Mouse (Mus musculus) heart, embryonic 12.5 days (tissue): ENCODE results near the gene Dnajc4. TPM values are rescaled to one million over a fixed set of nuclear protein-coding genes. Genes with fewer than 3 reads are reported as not detected.

Experiments used
- ATAC-seq: fragments of 200-750 bp; cut with Nextera tagmentation; 2 replicates; pipeline ENCODE4 v1.8.0; 2017; ENCODE audit warnings: moderate TSS enrichment, moderate library complexity; ENCODE audit not compliant: insufficient number of reproducible peaks, low FRiP score
- H3K27ac ChIP-seq: fragments of 300-500 bp; sonication (generic); 2 replicates; pipeline ENCODE4 v1.5.1; 2016; ENCODE audit warnings: mild to moderate bottlenecking, moderate library complexity; ENCODE audit not compliant: poor library complexity, severe bottlenecking
- H3K27me3 ChIP-seq: fragments of 300-500 bp; sonication (generic); replicated peaks from 2 replicates; pipeline ENCODE4 v1.6.1; 2016; ENCODE audit warnings: mild to moderate bottlenecking, moderate library complexity
- H3K36me3 ChIP-seq: fragments of 300-500 bp; sonication (generic); 2 replicates; pipeline ENCODE4 v1.6.1; 2016; ENCODE audit warnings: mild to moderate bottlenecking, moderate library complexity
- H3K4me1 ChIP-seq: fragments of 300-500 bp; sonication (generic); replicated peaks from 2 replicates; pipeline ENCODE4 v1.6.1; 2016; ENCODE audit warnings: mild to moderate bottlenecking
- H3K4me2 ChIP-seq: fragments of 300-500 bp; sonication (generic); 2 replicates; pipeline ENCODE4 v1.6.1; 2016; ENCODE audit warnings: mild to moderate bottlenecking, moderate library complexity
- H3K4me3 ChIP-seq: fragments of 300-500 bp; sonication (generic); 2 replicates; pipeline ENCODE4 v1.5.1; 2016; ENCODE audit warnings: mild to moderate bottlenecking
- H3K9ac ChIP-seq: fragments of 300-500 bp; sonication (generic); 2 replicates; pipeline ENCODE4 v1.6.1; 2016; ENCODE audit warnings: mild to moderate bottlenecking, moderate library complexity
- H3K9me3 ChIP-seq: fragments of 300-500 bp; sonication (generic); replicated peaks from 2 replicates; pipeline ENCODE4 v1.6.1; 2016; ENCODE audit warnings: mild to moderate bottlenecking, moderate library complexity
- WGBS: fragments of 180-500 bp; shearing (Covaris S2); methylation state at CpG from one replicate; pipeline ENCODE4 v1.1.7; 2016; 5-methylcytosine and 5-hydroxymethylcytosine counted together
- polyA plus RNA-seq: library from polyadenylated mRNA; unstranded; fragments of >200 nt; fragmentation: Nextera tagmentation; extraction: Ambion mirVana; gene quantifications from 2 replicates; pipeline ENCODE4 v1.2.1, GENCODE M21; 2016

Gene Dnajc4
- polyA plus RNA-seq, 1 experiment from 2014 or later, result 32.7 TPM

GRCm38 (mm10) chr19:6973581-6974190 lies 18.7 kb downstream of the Dnajc4 start:
- 38% methylated on average over 12 of the region's 12 CpGs for WGBS
- Histone ChIP-seq H3K4me2 (peak overlapping the region; percentile 92), H3K4me1 (peaks cover 65% of the 10 kb centered on the region), H3K9ac (peak overlapping the region; percentile 66), H3K36me3 (peaks cover 21% of the 10 kb centered on the region), H3K27me3 (no peaks in the 10 kb centered on the region), H3K4me3 (peak overlapping the region; percentile 86), H3K9me3 (no peaks in the 10 kb centered on the region), H3K27ac (no peak overlapping the region)
- ATAC-seq, result no peak

- no peak for ATAC-seq
- WGBS, result 80% methylated on average over 13 of the region's 13 CpGs
- Histone ChIP-seq H3K9me3 (no peaks in the 10 kb centered on the region), H3K36me3 (peaks cover 8% of the 10 kb centered on the region), H3K4me3 (no peak overlapping the region), H3K9ac (no peak overlapping the region), H3K4me1 (peaks cover 62% of the 10 kb centered on the region), H3K27me3 (no peaks in the 10 kb centered on the region), H3K27ac (no peak overlapping the region), H3K4me2 (no peak overlapping the region)
Measured at GRCm38 (mm10) chr19:6972247-6972917, 20.0 kb downstream of the Dnajc4 start.

GRCm38 (mm10) chr19:6971644-6972043 lies 20.7 kb downstream of the Dnajc4 start:
- Histone ChIP-seq H3K4me1 (peaks cover 56% of the 10 kb centered on the region), H3K36me3 (peaks cover 3% of the 10 kb centered on the region), H3K27ac (peak overlapping the region; percentile 65; the same call in 1 of the 2 replicates), H3K9ac (peak overlapping the region; percentile 27; the same call in 1 of the 2 replicates), H3K9me3 (no peaks in the 10 kb centered on the region), H3K4me2 (0 out of 2 replicates have a peak overlapping the region, but pooled peaks have one; percentile 81), H3K4me3 (no peak overlapping the region), H3K27me3 (no peaks in the 10 kb centered on the region)
- ATAC-seq, result no peak
- 41% methylated on average over 6 of the region's 6 CpGs for WGBS

GRCm38 (mm10) chr19:6970460-6971085 lies 21.8 kb downstream of the Dnajc4 start:
- peak overlapping the region; percentile 81 for H3K4me2 ChIP-seq
- H3K9ac ChIP-seq, result peak overlapping the region; percentile 30
- no peak for ATAC-seq
- H3K27ac ChIP-seq, result peak overlapping the region; percentile 65
- H3K36me3 ChIP-seq, result peaks cover 12% of the 10 kb centered on the region
- H3K9me3 ChIP-seq, result no peaks in the 10 kb centered on the region
- 21% methylated on average over 11 of the region's 11 CpGs for WGBS
- peaks cover 46% of the 10 kb centered on the region for H3K4me1 ChIP-seq
- peak overlapping the region; percentile 63; the same call in 1 of the 2 replicates for H3K4me3 ChIP-seq
- no peaks in the 10 kb centered on the region for H3K27me3 ChIP-seq

GRCm38 (mm10) chr19:6969665-6970381 lies 22.5 kb downstream of the Dnajc4 start:
- Histone ChIP-seq H3K4me2 (peak overlapping the region; percentile 81), H3K4me3 (peak overlapping the region; percentile 63), H3K9ac (peak overlapping the region; percentile 77), H3K9me3 (no peaks in the 10 kb centered on the region), H3K27me3 (no peaks in the 10 kb centered on the region), H3K36me3 (peaks cover 19% of the 10 kb centered on the region), H3K27ac (peak overlapping the region; percentile 65; the same call in 1 of the 2 replicates), H3K4me1 (peaks cover 46% of the 10 kb centered on the region)
- WGBS, result under 1% methylated on average over 55 of the region's 55 CpGs
- ATAC-seq, result peak; percentile 85

- peak overlapping the region; percentile 63 for H3K4me3 ChIP-seq
- peak overlapping the region; percentile 77 for H3K9ac ChIP-seq
- H3K27ac ChIP-seq, result no peak overlapping the region
- peaks cover 46% of the 10 kb centered on the region for H3K4me1 ChIP-seq
- under 1% methylated on average over 20 of the region's 20 CpGs for WGBS
- peaks cover 25% of the 10 kb centered on the region for H3K36me3 ChIP-seq
- no peaks in the 10 kb centered on the region for H3K27me3 ChIP-seq
- ATAC-seq, result no peak
- H3K9me3 ChIP-seq, result no peaks in the 10 kb centered on the region
- H3K4me2 ChIP-seq, result peak overlapping the region; percentile 81
Measured at GRCm38 (mm10) chr19:6969291-6969664, 23.1 kb downstream of the Dnajc4 start.

- peak overlapping the region; percentile 63 for H3K4me3 ChIP-seq
- H3K36me3 ChIP-seq, result peaks cover 31% of the 10 kb centered on the region
- H3K9me3 ChIP-seq, result no peaks in the 10 kb centered on the region
- H3K4me1 ChIP-seq, result peaks cover 42% of the 10 kb centered on the region
- H3K27me3 ChIP-seq, result no peaks in the 10 kb centered on the region
- no peak overlapping the region for H3K27ac ChIP-seq
- ATAC-seq, result no peak
- 12% methylated on average over 15 of the region's 15 CpGs for WGBS
- peak overlapping the region; percentile 81 for H3K4me2 ChIP-seq
- peak overlapping the region; percentile 77 for H3K9ac ChIP-seq
Measured at GRCm38 (mm10) chr19:6968491-6969271, 23.7 kb downstream of the Dnajc4 start.

- no peak for ATAC-seq
- Histone ChIP-seq H3K4me2 (no peak overlapping the region), H3K4me3 (no peak overlapping the region), H3K9ac (no peak overlapping the region), H3K4me1 (peaks cover 35% of the 10 kb centered on the region), H3K27ac (no peak overlapping the region), H3K9me3 (no peaks in the 10 kb centered on the region), H3K27me3 (no peaks in the 10 kb centered on the region), H3K36me3 (peaks cover 65% of the 10 kb centered on the region)
- 73% methylated on average over 10 of the region's 10 CpGs for WGBS
Measured at GRCm38 (mm10) chr19:6956461-6956860, 35.9 kb downstream of the Dnajc4 start.

GRCm38 (mm10) chr19:6955424-6955823 lies 36.9 kb downstream of the Dnajc4 start:
- peaks cover 61% of the 10 kb centered on the region for H3K36me3 ChIP-seq

GRCm38 (mm10) chr19:6954046-6954445 lies 38.3 kb downstream of the Dnajc4 start:
- Histone ChIP-seq H3K36me3 (peaks cover 47% of the 10 kb centered on the region), H3K9ac (no peak overlapping the region), H3K9me3 (no peaks in the 10 kb centered on the region), H3K4me1 (peaks cover 44% of the 10 kb centered on the region), H3K27me3 (no peaks in the 10 kb centered on the region), H3K4me3 (no peak overlapping the region), H3K27ac (no peak overlapping the region), H3K4me2 (no peak overlapping the region)
- no peak for ATAC-seq
- 63% methylated on average over 9 of the region's 9 CpGs for WGBS

More at GRCm38 (mm10) chr19:6955424-6955823, 36.9 kb downstream of the Dnajc4 start:
- Histone ChIP-seq H3K9me3 (no peaks in the 10 kb centered on the region), H3K27me3 (no peaks in the 10 kb centered on the region), H3K4me1 (peaks cover 35% of the 10 kb centered on the region), H3K4me3 (no peak overlapping the region), H3K4me2 (no peak overlapping the region), H3K27ac (no peak overlapping the region), H3K9ac (no peak overlapping the region)
- ATAC-seq, result no peak
- 61% methylated on average over 7 of the region's 7 CpGs for WGBS
